Mouse (Mus musculus) heart, embryonic 13.5 days (tissue): Measurements from ENCODE around the gene Srebf2. TPM values are rescaled to one million over a fixed set of nuclear protein-coding genes. Genes with fewer than 3 reads are reported as not detected.
"Not testable (repeated sequence)": the region's sequence is repeated elsewhere in the genome, so short reads cannot be mapped to it uniquely, and the experiment has no call there.

Experiments used
- ATAC-seq: fragments of 200-750 bp; cut with Nextera tagmentation; 2 replicates; pipeline ENCODE4 v1.8.0; 2017; ENCODE audit warnings: moderate TSS enrichment; ENCODE audit not compliant: insufficient number of reproducible peaks, low FRiP score, low TSS enrichment; ENCODE audit errors: extremely low read depth
- H3K27ac ChIP-seq: fragments of 300-500 bp; sonication (generic); replicated peaks from 2 replicates; pipeline ENCODE4 v1.5.1; 2015; ENCODE audit warnings: moderate library complexity, mild to moderate bottlenecking, inconsistent platforms
- H3K27me3 ChIP-seq: fragments of 300-500 bp; sonication (generic); replicated peaks from 2 replicates; pipeline ENCODE4 v1.6.1; 2015; ENCODE audit warnings: mild to moderate bottlenecking, inconsistent platforms
- H3K36me3 ChIP-seq: fragments of 300-500 bp; sonication (generic); 2 replicates; pipeline ENCODE4 v1.6.1; 2015; ENCODE audit warnings: mild to moderate bottlenecking, inconsistent platforms
- H3K4me1 ChIP-seq: fragments of 300-500 bp; sonication (generic); 2 replicates; pipeline ENCODE4 v1.6.1; 2015; ENCODE audit warnings: inconsistent platforms
- H3K4me2 ChIP-seq: fragments of 300-500 bp; sonication (generic); 2 replicates; pipeline ENCODE4 v1.6.1; 2015; ENCODE audit warnings: inconsistent platforms, mild to moderate bottlenecking, moderate library complexity
- H3K4me3 ChIP-seq: fragments of 300-500 bp; sonication (generic); 2 replicates; pipeline ENCODE4 v1.5.1; 2015; ENCODE audit warnings: moderate library complexity, mild to moderate bottlenecking, inconsistent platforms
- H3K9ac ChIP-seq: fragments of 300-500 bp; sonication (generic); 2 replicates; pipeline ENCODE4 v1.6.1; 2015; ENCODE audit warnings: inconsistent platforms, mild to moderate bottlenecking, moderate library complexity
- H3K9me3 ChIP-seq: fragments of 300-500 bp; sonication (generic); 2 replicates; pipeline ENCODE4 v1.6.1; 2016; ENCODE audit warnings: inconsistent platforms
- WGBS: fragments of 180-500 bp; shearing (Covaris S2); methylation state at CpG from one replicate; pipeline ENCODE4 v1.1.7; 2015; ENCODE audit warnings: mixed read lengths; 5-methylcytosine and 5-hydroxymethylcytosine counted together
- polyA plus RNA-seq: library from polyadenylated mRNA; unstranded; fragments of >200 nt; fragmentation: Nextera tagmentation; extraction: Ambion mirVana; gene quantifications from 2 replicates; pipeline ENCODE4 v1.2.1, GENCODE M21; 2015

Gene Srebf2
- polyA plus RNA-seq, 1 experiment from 2014 or later, result 89.4 TPM

DNA sequence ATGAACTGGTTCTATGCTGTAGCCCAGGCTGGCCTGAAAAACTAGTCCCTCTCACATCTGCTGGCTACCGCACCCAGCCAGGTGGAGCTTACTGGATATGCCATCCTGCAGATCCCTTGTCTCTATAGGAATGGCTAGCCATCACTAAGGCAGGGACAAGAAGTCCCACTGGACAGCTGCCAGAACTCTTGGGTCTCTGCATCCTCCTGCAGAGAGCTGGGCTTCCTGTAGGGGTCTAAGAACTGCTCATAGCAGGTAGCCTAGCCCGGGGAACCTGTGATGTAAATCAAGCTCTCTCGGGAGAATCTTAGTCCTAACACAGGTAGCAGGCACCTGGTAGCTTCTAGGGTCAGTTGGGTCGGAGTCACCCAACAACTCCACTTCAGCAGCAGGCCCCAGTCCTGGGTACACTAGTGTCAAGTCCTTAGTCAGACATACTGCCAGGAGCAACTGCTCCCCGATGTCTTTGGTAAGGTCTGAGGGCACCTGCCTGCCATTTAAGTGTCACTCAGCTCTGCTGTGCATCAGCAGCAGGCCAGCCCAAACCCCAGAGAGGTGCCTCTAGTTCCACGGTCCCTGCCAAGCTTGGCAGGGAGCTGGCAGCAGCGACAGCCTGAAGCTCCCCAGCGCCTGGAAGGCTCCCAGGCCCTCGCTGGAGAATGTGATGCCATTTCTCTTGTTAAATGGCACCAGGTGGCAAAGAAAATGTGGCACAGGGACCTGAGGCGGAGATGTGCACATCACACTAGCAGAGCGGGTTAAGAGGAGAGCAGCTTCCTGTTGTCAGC is 84.8 kb downstream of the Srebf2 start:
- WGBS, result 62% methylated on average over 11 of the region's 11 CpGs
- H3K27me3 ChIP-seq, result peaks cover 25% of the 10 kb centered on the region; the same call in 1 of the 2 replicates
- no peak overlapping the region for H3K4me2 ChIP-seq
- no peaks in the 10 kb centered on the region for H3K9me3 ChIP-seq
- no peak overlapping the region for H3K27ac ChIP-seq
- no peak overlapping the region for H3K4me3 ChIP-seq
- H3K9ac ChIP-seq, result no peak overlapping the region
- H3K4me1 ChIP-seq, result peaks cover 20% of the 10 kb centered on the region
- peaks cover 12% of the 10 kb centered on the region for H3K36me3 ChIP-seq
- ATAC-seq, result no peak

- H3K9me3 ChIP-seq, result no peaks in the 10 kb centered on the region
- peaks cover 24% of the 10 kb centered on the region; the same call in 1 of the 2 replicates for H3K27me3 ChIP-seq
- H3K4me2 ChIP-seq, result no peak overlapping the region
- no peak overlapping the region for H3K27ac ChIP-seq
- peaks cover 20% of the 10 kb centered on the region for H3K4me1 ChIP-seq
- peaks cover 17% of the 10 kb centered on the region for H3K36me3 ChIP-seq
- no peak overlapping the region for H3K9ac ChIP-seq
- no peak overlapping the region for H3K4me3 ChIP-seq
- WGBS, result 68% methylated on average over 4 of the region's 4 CpGs
- ATAC-seq, result no peak
Measured at GRCm38 (mm10) chr15:82232651-82233050, 85.7 kb downstream of the Srebf2 start.

- Histone ChIP-seq H3K9me3 (no peaks in the 10 kb centered on the region), H3K9ac (no peak overlapping the region), H3K4me2 (no peak overlapping the region), H3K27me3 (peaks cover 10% of the 10 kb centered on the region; the same call in 1 of the 2 replicates), H3K36me3 (peaks cover 34% of the 10 kb centered on the region), H3K27ac (no peak overlapping the region), H3K4me1 (peaks cover 4% of the 10 kb centered on the region; the same call in 1 of the 2 replicates), H3K4me3 (no peak overlapping the region)
- 56% methylated on average over 10 of the region's 10 CpGs for WGBS
- ATAC-seq, result no peak
Measured at GRCm38 (mm10) chr15:82235661-82236060, 88.7 kb downstream of the Srebf2 start.

- ATAC-seq, result no peak
- H3K9me3 ChIP-seq, result no peaks in the 10 kb centered on the region
- peaks cover 4% of the 10 kb centered on the region; the same call in 1 of the 2 replicates for H3K4me1 ChIP-seq
- no peak overlapping the region for H3K27ac ChIP-seq
- H3K9ac ChIP-seq, result no peak overlapping the region
- H3K27me3 ChIP-seq, result peaks cover 8% of the 10 kb centered on the region; the same call in 1 of the 2 replicates
- H3K4me3 ChIP-seq, result no peak overlapping the region
- 13% methylated on average over 5 of the region's 5 CpGs for WGBS
- H3K36me3 ChIP-seq, result peaks cover 34% of the 10 kb centered on the region
- no peak overlapping the region for H3K4me2 ChIP-seq
Measured at GRCm38 (mm10) chr15:82236565-82236964, 89.6 kb downstream of the Srebf2 start.

- ATAC-seq, result no peak
- H3K4me1 ChIP-seq, result peaks cover 13% of the 10 kb centered on the region
- no peaks in the 10 kb centered on the region for H3K9me3 ChIP-seq
- no peak overlapping the region for H3K27ac ChIP-seq
- no peaks in the 10 kb centered on the region for H3K27me3 ChIP-seq
- WGBS, result 77% methylated on average over 3 of the region's 3 CpGs
- H3K4me3 ChIP-seq, result peak overlapping the region; percentile 61
- peak overlapping the region; percentile 82 for H3K9ac ChIP-seq
- H3K4me2 ChIP-seq, result peak overlapping the region; percentile 92
- H3K36me3 ChIP-seq, result peaks cover 14% of the 10 kb centered on the region
Measured at GRCm38 (mm10) chr15:82243311-82243710, 96.3 kb downstream of the Srebf2 start.

DNA sequence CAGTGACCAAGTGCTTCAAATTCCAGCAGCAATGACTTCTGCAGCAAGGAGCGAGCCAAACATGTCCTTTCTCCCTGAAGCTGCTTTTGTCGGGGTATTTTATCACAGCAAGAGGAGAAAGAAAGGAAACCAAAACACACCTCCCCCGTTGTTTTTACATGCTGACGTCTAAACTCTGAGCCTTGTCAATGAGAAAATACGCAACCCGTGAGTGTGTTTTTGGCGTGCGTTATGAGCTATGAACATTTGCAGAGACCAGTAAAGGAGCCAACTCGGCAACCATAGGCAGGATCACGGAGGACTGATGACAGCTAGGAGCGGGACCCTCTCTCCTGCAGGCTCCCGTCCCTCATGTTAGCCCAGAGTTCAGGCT is 96.7 kb downstream of the Srebf2 start:
- peak overlapping the region; percentile 61 for H3K4me3 ChIP-seq
- H3K9ac ChIP-seq, result peak overlapping the region; percentile 82
- 4% methylated on average over 12 of the region's 12 CpGs for WGBS
- H3K27me3 ChIP-seq, result no peaks in the 10 kb centered on the region
- H3K4me1 ChIP-seq, result peaks cover 13% of the 10 kb centered on the region
- no peaks in the 10 kb centered on the region for H3K9me3 ChIP-seq
- H3K27ac ChIP-seq, result peak overlapping the region; percentile 30; the same call in 1 of the 2 replicates
- no peak for ATAC-seq
- H3K36me3 ChIP-seq, result peaks cover 10% of the 10 kb centered on the region
- peak overlapping the region; percentile 92 for H3K4me2 ChIP-seq

GRCm38 (mm10) chr15:82244115-82244804 is 97.3 kb downstream of the Srebf2 start, which contains the start of gene Cenpm:
Cenpm (minus strand) TSS chr15:82244748.
- peaks cover 4% of the 10 kb centered on the region; the same call in 1 of the 2 replicates for H3K36me3 ChIP-seq
- WGBS, result under 1% methylated on average over 65 of the region's 65 CpGs
- peak within 1 kb of the TSS; percentile 61 for H3K4me3 ChIP-seq
- no peaks in the 10 kb centered on the region for H3K9me3 ChIP-seq
- peak within 1 kb of the TSS; percentile 92 for H3K4me2 ChIP-seq
- no peaks in the 10 kb centered on the region for H3K27me3 ChIP-seq
- peak; percentile 92 for ATAC-seq
- H3K4me1 ChIP-seq, result peaks cover 13% of the 10 kb centered on the region
- peak within 1 kb of the TSS; percentile 82 for H3K9ac ChIP-seq
- peak within 1 kb of the TSS; percentile 62 for H3K27ac ChIP-seq

GRCm38 (mm10) chr15:82244805-82245161 is 97.8 kb downstream of the Srebf2 start:
- WGBS, result 22% methylated on average over 9 of the region's 9 CpGs
- not testable (repeated sequence) for H3K9me3 ChIP-seq, ATAC-seq, H3K27me3 ChIP-seq, H3K36me3 ChIP-seq
- Histone ChIP-seq H3K4me3 (peak overlapping the region; percentile 61), H3K4me2 (peak overlapping the region; percentile 92), H3K27ac (peak overlapping the region; percentile 62; the same call in 1 of the 2 replicates), H3K4me1 (peaks cover 13% of the 10 kb centered on the region), H3K9ac (peak overlapping the region; percentile 82)

- Histone ChIP-seq H3K4me3 (no peak overlapping the region), H3K4me2 (no peak overlapping the region), H3K9me3 (no peaks in the 10 kb centered on the region), H3K27ac (no peak overlapping the region), H3K36me3 (no peaks in the 10 kb centered on the region), H3K27me3 (no peaks in the 10 kb centered on the region), H3K4me1 (peaks cover 13% of the 10 kb centered on the region), H3K9ac (no peak overlapping the region)
- 72% methylated on average over 3 of the region's 3 CpGs for WGBS
- ATAC-seq, result no peak
Measured at GRCm38 (mm10) chr15:82247131-82247776, 100.3 kb downstream of the Srebf2 start.

DNA sequence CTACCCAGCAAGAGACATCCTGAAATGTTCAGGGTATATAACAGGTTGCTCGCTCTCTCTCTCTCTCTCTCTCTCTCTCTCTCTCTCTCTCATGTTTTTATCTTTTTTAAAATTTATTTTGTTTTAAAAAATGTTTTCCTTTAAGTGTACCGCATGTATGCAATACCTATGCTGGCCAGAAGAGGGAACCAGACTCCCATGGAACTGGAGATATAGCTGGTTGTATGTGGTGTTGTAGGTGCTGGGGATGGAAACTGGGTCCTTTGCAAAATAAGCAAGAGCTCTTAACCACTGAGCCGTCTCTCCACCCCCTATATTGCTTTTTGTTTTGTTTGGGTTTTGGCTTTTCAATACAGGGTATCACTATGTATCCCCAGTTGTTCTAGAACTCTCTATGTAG is 104.6 kb downstream of the Srebf2 start:
- H3K4me1 ChIP-seq, result peaks cover 9% of the 10 kb centered on the region
- H3K4me3 ChIP-seq, result no peak overlapping the region
- WGBS, result 89% methylated on average over 3 of the region's 3 CpGs
- H3K36me3 ChIP-seq, result no peaks in the 10 kb centered on the region
- H3K9ac ChIP-seq, result no peak overlapping the region
- peaks cover 13% of the 10 kb centered on the region; the same call in 1 of the 2 replicates for H3K27me3 ChIP-seq
- no peak for ATAC-seq
- no peak overlapping the region for H3K4me2 ChIP-seq
- no peak overlapping the region for H3K27ac ChIP-seq
- no peaks in the 10 kb centered on the region for H3K9me3 ChIP-seq

- no peak within 1 kb of the TSS for H3K4me3 ChIP-seq
- peaks cover 18% of the 10 kb centered on the region for H3K27me3 ChIP-seq
- no peak within 1 kb of the TSS for H3K9ac ChIP-seq
- H3K36me3 ChIP-seq, result no peaks in the 10 kb centered on the region
- H3K9me3 ChIP-seq, result no peaks in the 10 kb centered on the region
- no peak within 1 kb of the TSS for H3K4me2 ChIP-seq
- WGBS, result 74% methylated on average over 6 of the region's 6 CpGs
- no peak within 1 kb of the TSS for H3K27ac ChIP-seq
- no peak for ATAC-seq
- peaks cover 9% of the 10 kb centered on the region for H3K4me1 ChIP-seq
Measured at GRCm38 (mm10) chr15:82252097-82252496, 105.1 kb downstream of the Srebf2 start, which contains the start of gene 1500009C09Rik. 1500009C09Rik (plus strand) TSS chr15:82252397.
